Mouse (Mus musculus): ENCODE results near the gene Cpm. TPM values are rescaled to one million over a fixed set of nuclear protein-coding genes. Genes with fewer than 3 reads are reported as not detected.

The Cpm gene
- polyA plus RNA-seq, 1 experiment from 2014 or later: 5.0 TPM

- peaks cover 26% of the 10 kb centered on the region for H3K27me3 ChIP-seq (ENCODE audit: control insufficient read depth, insufficient read depth, low read length)
These were observed 4.4 kb downstream of the Cpm start for GRCm38 (mm10) chr10:117633564-117634208.

GRCm38 (mm10) chr10:117634323-117635030, 5.2 kb downstream of the Cpm start:
- 90% methylated on average over 10 of the region's 10 CpGs for WGBS
- H3K9ac ChIP-seq (ENCODE audit: low read length): no peak overlapping the region
- no peak overlapping the region for H3K4me3 ChIP-seq (ENCODE audit: low read depth, low read length)
- ATAC-seq (replicated peaks; ENCODE audit: low FRiP score): no peak
- H3K4me2 ChIP-seq (ENCODE audit: low read depth, low read length, severe bottlenecking): no peak overlapping the region
- H3K4me1 ChIP-seq (replicated peaks; ENCODE audit: control insufficient read depth, insufficient read depth, low read length): 0 out of 2 replicates have a peak, but pooled peaks cover 1% of the 10 kb centered on the region
- H3K36me3 ChIP-seq (ENCODE audit: control insufficient read depth, insufficient read depth, low read length): no peaks in the 10 kb centered on the region
- no peak for DNase-seq (ENCODE audit: low spot score)
- H3K27ac ChIP-seq (ENCODE audit: low read depth, low read length): no peak overlapping the region
- H3K9me3 ChIP-seq (ENCODE audit: control insufficient read depth, low read length): no peaks in the 10 kb centered on the region
- peaks cover 19% of the 10 kb centered on the region for H3K27me3 ChIP-seq (ENCODE audit: control insufficient read depth, insufficient read depth, low read length)

More at GRCm38 (mm10) chr10:117633564-117634208, 4.4 kb downstream of the Cpm start:
- ATAC-seq (replicated peaks; ENCODE audit: low FRiP score) (no peak), DNase-seq (ENCODE audit: low spot score) (no peak)
- Histone ChIP-seq H3K4me3 (ENCODE audit: low read depth, low read length) (no peak overlapping the region), H3K9ac (ENCODE audit: low read length) (no peak overlapping the region), H3K4me1 (replicated peaks; ENCODE audit: control insufficient read depth, insufficient read depth, low read length) (peaks cover 5% of the 10 kb centered on the region; the same call in 1 of the 2 replicates), H3K27ac (ENCODE audit: low read depth, low read length) (no peak overlapping the region), H3K9me3 (ENCODE audit: control insufficient read depth, low read length) (no peaks in the 10 kb centered on the region), H3K4me2 (ENCODE audit: low read depth, low read length, severe bottlenecking) (no peak overlapping the region), H3K36me3 (ENCODE audit: control insufficient read depth, insufficient read depth, low read length) (no peaks in the 10 kb centered on the region)
- 87% methylated on average over 5 of the region's 5 CpGs for WGBS

- ATAC-seq (replicated peaks; ENCODE audit: low FRiP score) (no peak), DNase-seq (ENCODE audit: low spot score) (no peak)
- Histone ChIP-seq H3K4me3 (ENCODE audit: low read depth, low read length) (no peak overlapping the region), H3K4me1 (replicated peaks; ENCODE audit: control insufficient read depth, insufficient read depth, low read length) (no peaks in the 10 kb centered on the region), H3K27me3 (ENCODE audit: control insufficient read depth, insufficient read depth, low read length) (peaks cover 12% of the 10 kb centered on the region), H3K9ac (ENCODE audit: low read length) (no peak overlapping the region), H3K36me3 (ENCODE audit: control insufficient read depth, insufficient read depth, low read length) (no peaks in the 10 kb centered on the region), H3K9me3 (ENCODE audit: control insufficient read depth, low read length) (no peaks in the 10 kb centered on the region), H3K27ac (ENCODE audit: low read depth, low read length) (no peak overlapping the region), H3K4me2 (ENCODE audit: low read depth, low read length, severe bottlenecking) (no peak overlapping the region)
- WGBS: 94% methylated on average over 8 of the region's 8 CpGs
These were observed 5.9 kb downstream of the Cpm start for GRCm38 (mm10) chr10:117635078-117635771.

- H3K9ac ChIP-seq (ENCODE audit: low read length): no peak overlapping the region
- 82% methylated on average over 3 of the region's 3 CpGs for WGBS
- no peak for ATAC-seq (replicated peaks; ENCODE audit: low FRiP score)
These were observed 6.7 kb downstream of the Cpm start for GRCm38 (mm10) chr10:117635823-117636589.

GRCm38 (mm10) chr10:117637062-117637744, 7.9 kb downstream of the Cpm start:
- 71% methylated on average over 9 of the region's 9 CpGs for WGBS
- H3K4me3 ChIP-seq (ENCODE audit: low read depth, low read length): no peak overlapping the region
- DNase-seq (ENCODE audit: low spot score) (no peak), ATAC-seq (replicated peaks; ENCODE audit: low FRiP score) (no peak)
- no peaks in the 10 kb centered on the region for H3K9me3 ChIP-seq (ENCODE audit: control insufficient read depth, low read length)
- no peak overlapping the region for H3K27ac ChIP-seq (ENCODE audit: low read depth, low read length)
- no peak overlapping the region for H3K9ac ChIP-seq (ENCODE audit: low read length)
- no peaks in the 10 kb centered on the region for H3K27me3 ChIP-seq (ENCODE audit: control insufficient read depth, insufficient read depth, low read length)
- H3K36me3 ChIP-seq (ENCODE audit: control insufficient read depth, insufficient read depth, low read length): no peaks in the 10 kb centered on the region
- no peaks in the 10 kb centered on the region for H3K4me1 ChIP-seq (replicated peaks; ENCODE audit: control insufficient read depth, insufficient read depth, low read length)
- H3K4me2 ChIP-seq (ENCODE audit: low read depth, low read length, severe bottlenecking): no peak overlapping the region

More at GRCm38 (mm10) chr10:117635823-117636589, 6.7 kb downstream of the Cpm start:
- H3K4me2 ChIP-seq (ENCODE audit: low read depth, low read length, severe bottlenecking): no peak overlapping the region
- peaks cover 4% of the 10 kb centered on the region; the same call in 1 of the 2 replicates for H3K27me3 ChIP-seq (ENCODE audit: control insufficient read depth, insufficient read depth, low read length)
- H3K36me3 ChIP-seq (ENCODE audit: control insufficient read depth, insufficient read depth, low read length): no peaks in the 10 kb centered on the region
- H3K9me3 ChIP-seq (ENCODE audit: control insufficient read depth, low read length): no peaks in the 10 kb centered on the region
- no peak for DNase-seq (ENCODE audit: low spot score)
- H3K27ac ChIP-seq (ENCODE audit: low read depth, low read length): no peak overlapping the region
- H3K4me3 ChIP-seq (ENCODE audit: low read depth, low read length): no peak overlapping the region
- H3K4me1 ChIP-seq (replicated peaks; ENCODE audit: control insufficient read depth, insufficient read depth, low read length): no peaks in the 10 kb centered on the region

- no peaks in the 10 kb centered on the region for H3K9me3 ChIP-seq (ENCODE audit: control insufficient read depth, low read length)
- DNase-seq (ENCODE audit: low spot score): no peak
- H3K27me3 ChIP-seq (ENCODE audit: control insufficient read depth, insufficient read depth, low read length): no peaks in the 10 kb centered on the region
- H3K27ac ChIP-seq (ENCODE audit: low read depth, low read length): no peak overlapping the region
- no peaks in the 10 kb centered on the region for H3K4me1 ChIP-seq (replicated peaks; ENCODE audit: control insufficient read depth, insufficient read depth, low read length)
- H3K36me3 ChIP-seq (ENCODE audit: control insufficient read depth, insufficient read depth, low read length): no peaks in the 10 kb centered on the region
- ATAC-seq (replicated peaks; ENCODE audit: low FRiP score): no peak
- 76% methylated on average over 9 of the region's 9 CpGs for WGBS
- no peak overlapping the region for H3K4me2 ChIP-seq (ENCODE audit: low read depth, low read length, severe bottlenecking)
- no peak overlapping the region for H3K9ac ChIP-seq (ENCODE audit: low read length)
- H3K4me3 ChIP-seq (ENCODE audit: low read depth, low read length): no peak overlapping the region
These were observed 8.7 kb downstream of the Cpm start for GRCm38 (mm10) chr10:117637745-117638577.

- DNase-seq (ENCODE audit: low spot score): no peak
- H3K9ac ChIP-seq (ENCODE audit: low read length): no peak overlapping the region
- ATAC-seq (replicated peaks; ENCODE audit: low FRiP score): no peak
- no peaks in the 10 kb centered on the region for H3K4me1 ChIP-seq (replicated peaks; ENCODE audit: control insufficient read depth, insufficient read depth, low read length)
- H3K27me3 ChIP-seq (ENCODE audit: control insufficient read depth, insufficient read depth, low read length): no peaks in the 10 kb centered on the region
- H3K36me3 ChIP-seq (ENCODE audit: control insufficient read depth, insufficient read depth, low read length): no peaks in the 10 kb centered on the region
- H3K4me2 ChIP-seq (ENCODE audit: low read depth, low read length, severe bottlenecking): no peak overlapping the region
- no peaks in the 10 kb centered on the region for H3K9me3 ChIP-seq (ENCODE audit: control insufficient read depth, low read length)
- 92% methylated on average over 7 of the region's 7 CpGs for WGBS
- H3K27ac ChIP-seq (ENCODE audit: low read depth, low read length): no peak overlapping the region
- H3K4me3 ChIP-seq (ENCODE audit: low read depth, low read length): no peak overlapping the region
These were observed 9.4 kb downstream of the Cpm start for GRCm38 (mm10) chr10:117638578-117639220.
